Mouse (Mus musculus): ENCODE data around the gene Prpf4b.
"Not testable (repeated sequence)": the region's sequence is repeated elsewhere in the genome, so short reads cannot be mapped to it uniquely, and the experiment has no call there.

Prpf4b gene

DNA sequence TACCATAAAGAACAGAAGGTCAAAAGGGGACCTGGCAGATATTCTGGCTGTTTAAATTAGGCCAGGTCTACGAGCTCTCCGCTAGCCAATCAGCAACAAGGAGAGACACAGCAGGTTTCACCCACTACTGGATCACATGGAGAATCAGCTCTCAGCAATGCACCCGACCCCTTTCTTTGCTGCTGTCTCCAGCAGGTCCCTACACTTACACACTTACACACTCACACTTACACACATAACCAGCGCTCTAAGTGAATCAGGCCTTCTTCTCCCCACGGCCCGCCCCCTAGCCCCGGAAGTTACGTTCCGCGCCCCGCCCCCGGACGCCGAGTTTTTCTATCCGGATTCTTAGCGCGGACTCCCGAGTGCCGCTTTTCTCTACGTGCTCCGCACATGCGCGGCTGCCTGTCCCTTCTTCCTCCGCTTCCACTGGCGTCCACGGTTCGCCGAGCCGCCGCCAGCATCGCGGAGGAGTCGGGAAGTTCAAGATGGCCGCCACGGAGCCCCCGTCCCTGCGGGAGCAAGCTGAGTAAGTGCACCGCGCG, at the start of gene Prpf4b:
Gene Prpf4b, plus strand, starts transcription at position 137 of the 545 bp plus-strand sequence.
- DNase-seq = peak; percentile 94 to 95

DNA sequence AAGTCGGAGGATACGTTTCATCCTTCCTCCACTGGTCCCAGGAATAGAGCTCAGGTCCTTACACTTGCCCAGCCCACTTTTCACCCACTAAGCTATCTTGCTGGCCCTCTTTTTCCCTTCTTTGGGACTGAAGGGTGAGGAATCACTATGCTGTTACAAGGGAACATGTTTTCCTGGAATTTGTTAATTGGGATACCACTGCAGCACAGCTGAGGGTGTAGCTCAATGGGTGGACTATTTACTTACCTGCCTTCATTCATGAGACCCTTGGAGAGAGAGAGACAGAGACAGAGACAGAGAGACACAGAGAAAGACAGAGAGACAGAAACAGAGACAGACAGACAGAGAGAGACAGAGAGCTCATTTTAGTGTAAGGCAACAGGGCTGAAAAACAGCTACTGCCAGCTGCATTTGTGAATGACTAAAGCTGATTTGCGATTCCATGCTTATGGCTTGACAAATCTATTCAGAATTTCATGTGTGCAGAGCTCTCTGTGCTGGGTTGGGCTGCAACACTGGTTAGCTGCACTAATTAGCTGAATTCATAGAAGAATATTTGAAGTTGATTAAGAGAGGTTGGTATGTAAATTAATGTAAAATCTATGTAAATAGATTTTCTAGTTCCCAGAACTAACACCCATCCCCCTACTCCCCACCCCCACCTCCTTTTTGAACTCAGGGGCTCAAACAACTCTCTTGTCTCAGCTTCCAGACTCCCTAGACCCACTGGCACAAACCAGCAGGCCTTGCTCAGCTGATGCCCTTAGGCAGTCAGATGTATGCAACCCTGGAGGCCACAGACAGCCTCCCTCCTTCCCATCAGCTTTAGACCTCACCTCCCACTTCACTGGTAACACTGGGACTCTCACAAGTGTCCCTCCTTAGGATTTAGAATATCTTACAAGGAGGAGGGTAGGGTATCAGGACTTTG, 48.1 kb upstream of the Prpf4b start:
- no peak for DNase-seq

DNA sequence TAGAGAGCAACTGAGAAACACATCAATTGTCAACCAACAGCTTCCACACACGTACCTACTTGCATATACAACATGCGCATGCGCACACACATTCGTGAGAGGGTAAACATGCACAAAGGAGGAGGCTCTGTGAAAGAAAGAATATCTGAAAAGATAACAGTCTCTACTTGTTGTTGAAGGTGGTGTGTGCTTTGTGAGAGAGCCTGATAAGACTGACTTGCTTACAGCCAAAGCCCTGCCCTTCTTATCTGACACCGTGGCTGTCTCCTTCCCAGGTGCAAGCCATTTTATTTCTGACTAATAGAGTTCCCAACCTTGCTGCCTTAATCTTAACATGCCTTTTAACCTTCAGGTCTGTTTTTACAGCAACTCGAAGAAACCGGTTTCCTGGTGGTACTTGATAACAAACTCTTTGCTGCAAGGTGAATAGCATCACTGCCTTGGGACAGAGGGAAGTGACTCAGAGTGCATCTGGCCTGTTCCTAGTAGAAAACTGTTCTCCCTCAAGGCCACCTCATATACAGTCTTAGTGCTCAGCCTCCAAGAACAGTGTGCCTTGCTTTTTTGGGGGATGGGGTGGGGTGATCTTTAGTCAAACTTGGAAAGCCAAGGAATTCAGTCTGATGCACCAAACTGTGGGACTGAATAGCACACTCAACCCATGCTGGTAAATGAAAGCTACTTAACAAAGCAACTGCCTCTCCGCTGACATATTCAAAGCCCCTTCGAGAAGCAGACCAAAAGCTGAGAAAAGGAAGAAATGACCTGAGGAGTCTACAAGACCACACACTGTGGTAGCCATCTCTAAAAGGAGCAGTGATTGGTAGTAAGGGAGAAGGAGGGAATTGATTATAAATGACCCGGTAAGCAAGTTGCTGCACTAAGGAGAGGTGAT, 46.9 kb upstream of the Prpf4b start:
- no peak for DNase-seq

DNA sequence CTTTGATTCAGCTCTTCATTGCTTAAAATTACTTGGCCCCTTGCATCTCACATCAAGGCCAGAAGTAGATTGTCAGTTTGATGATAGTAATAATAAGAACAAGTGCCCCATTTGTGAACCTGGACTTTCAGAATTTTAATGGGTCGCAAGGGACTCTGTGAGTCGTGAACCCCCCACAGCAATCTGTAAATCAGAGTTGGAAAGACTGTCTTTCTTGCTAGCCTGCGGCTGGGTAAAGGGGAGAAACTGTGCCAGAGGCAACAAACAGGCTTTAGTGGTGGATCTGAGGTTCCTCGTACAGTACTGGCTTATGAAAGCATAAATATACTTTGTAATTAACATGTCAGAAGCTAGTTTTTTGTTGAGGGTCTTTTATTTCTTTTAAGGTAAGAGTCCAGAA, 32.3 kb upstream of the Prpf4b start:
- DNase-seq = no peak

DNA sequence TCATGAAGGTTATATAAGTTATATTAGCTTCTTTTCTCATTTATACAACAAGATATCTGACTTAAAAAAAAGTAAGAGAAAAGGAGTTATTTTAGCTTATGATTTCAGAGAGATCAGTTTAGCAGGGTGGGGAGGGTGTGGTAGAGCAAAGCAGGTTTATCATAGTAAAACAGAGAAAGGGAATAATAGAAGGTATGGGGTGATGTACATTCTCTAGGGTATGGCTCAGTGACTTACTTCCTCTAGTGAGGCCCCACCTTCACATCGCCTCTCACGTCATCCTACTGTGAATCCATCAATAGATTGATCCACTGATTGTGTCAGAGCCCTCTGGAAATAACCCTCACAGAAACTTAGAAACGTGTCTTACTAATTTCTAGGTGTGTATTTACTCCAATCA, 24.3 kb upstream of the Prpf4b start:
- DNase-seq = no peak

DNA sequence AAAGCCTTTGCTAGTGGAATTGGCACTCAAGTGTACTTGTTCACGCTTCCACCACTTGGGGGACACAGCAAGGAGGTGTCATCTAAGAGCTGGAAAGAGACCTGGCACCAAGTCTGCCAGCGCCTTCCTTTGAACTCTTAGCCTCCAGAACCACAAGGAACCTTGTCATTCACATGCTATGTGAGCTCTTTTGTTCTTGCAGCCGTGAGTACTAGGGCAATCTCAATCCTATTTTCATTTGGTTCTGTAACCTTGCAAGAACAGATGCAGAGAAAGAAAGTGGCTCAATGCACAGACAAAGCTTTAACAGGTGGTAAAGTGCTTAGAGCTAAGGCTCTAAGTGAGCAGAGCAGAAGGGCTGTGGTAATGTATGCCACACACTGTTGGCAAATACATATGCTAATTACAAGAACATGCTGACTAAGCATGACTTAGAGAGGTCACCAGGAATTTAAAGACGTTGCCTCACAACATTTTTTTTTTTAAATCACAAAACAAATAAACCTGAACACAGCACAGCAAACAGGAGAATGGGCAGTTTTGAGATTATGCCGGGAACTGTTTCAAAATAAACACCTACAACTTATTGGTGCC, 23.8 kb upstream of the Prpf4b start:
- DNase-seq = no peak

DNA sequence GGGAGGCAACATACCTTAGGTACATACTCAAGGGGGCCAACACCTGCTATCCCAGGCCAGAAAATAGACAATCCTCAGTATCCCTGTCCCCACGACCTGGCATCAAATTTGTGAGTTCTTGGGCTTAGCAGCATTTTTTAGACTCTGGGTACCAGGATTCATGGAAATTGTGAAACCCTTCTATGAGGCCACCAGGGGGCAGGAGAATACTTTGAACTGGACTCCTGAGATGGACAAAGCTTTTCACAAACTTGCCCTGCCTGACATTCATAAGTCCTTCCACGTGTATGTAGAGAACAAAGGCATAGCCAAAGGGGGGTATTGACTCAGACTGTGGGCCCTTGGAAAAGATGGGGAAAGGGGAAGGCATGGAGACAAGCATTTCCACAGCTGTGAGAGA, 17.6 kb upstream of the Prpf4b start:
- DNase-seq = peak in 1 of 2 experiments; percentile 13

DNA sequence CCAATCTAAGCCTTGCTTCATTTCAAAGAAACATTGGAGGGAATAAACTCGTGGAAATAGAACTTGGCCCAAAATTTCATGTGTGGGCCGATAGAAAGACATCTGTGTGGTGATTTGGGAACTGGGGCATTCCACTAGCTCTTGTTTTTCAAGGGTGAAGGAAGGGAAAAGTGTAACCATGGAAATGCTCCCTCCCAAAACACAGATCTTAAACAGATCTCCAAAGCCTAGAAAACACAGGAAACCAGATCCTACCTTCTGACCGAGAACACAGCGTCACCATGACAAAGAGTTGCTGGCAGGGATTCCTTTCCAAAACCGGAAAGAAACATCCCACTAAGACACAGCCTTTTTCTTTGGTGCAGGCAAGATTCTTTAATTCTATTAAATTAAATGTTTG, 15.7 kb upstream of the Prpf4b start:
- DNase-seq = no peak

DNA sequence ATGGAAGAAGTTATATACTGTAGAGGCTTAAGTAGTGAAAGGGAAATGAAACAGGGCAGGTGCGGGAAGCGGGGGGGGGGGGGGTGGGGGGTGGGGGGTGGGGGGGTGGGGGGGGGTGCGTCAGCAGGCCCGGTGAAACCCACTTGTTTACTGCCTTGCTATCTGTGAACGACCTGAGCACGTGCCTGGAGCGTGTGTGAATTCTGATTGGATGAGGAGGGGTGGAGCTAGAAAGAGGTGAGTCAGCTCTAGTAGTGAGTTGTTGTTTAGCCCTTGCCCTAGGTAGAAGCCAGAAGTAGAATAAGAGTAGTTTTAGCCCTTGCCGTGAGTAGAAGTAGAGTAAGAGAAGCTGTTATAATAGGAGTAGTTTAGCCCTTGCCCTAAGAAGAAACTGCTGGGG, 13.9 kb upstream of the Prpf4b start:
- not testable (repeated sequence) for DNase-seq

DNA sequence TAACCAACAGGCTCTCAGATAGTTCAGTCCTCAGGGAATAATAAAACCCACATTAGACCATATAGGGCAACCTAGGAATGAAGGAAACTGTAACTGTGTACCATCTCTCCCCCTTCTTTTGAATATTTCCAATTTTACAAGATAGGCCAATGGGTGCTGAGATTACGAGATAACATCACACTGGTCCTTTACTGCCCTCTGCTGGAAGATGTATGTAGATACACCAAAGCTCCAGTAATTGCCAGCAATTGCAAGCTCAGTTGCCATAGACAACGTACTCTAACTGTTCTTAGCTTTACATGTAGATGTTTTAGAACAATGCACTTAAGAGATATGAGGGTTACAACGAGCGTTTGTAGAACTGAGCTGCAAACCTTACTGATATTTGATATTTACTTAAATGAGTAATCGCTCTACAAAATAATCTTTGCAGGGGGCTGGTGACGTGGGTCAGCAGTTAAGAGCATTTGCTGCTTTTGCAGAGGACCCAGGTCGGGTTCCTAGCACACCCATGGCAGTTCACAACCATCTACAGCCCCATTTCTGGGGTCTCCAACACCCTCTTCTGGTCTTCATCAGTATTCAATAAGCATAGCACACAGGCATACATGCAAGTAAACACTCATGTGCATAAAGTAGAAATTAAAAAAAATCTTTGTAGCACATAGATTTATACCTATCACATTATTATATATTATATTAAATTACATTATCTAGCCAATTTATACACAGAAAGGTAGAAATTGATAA, 10.5 kb upstream of the Prpf4b start:
- peak in 1 of 2 experiments; percentile 43 for DNase-seq

DNA sequence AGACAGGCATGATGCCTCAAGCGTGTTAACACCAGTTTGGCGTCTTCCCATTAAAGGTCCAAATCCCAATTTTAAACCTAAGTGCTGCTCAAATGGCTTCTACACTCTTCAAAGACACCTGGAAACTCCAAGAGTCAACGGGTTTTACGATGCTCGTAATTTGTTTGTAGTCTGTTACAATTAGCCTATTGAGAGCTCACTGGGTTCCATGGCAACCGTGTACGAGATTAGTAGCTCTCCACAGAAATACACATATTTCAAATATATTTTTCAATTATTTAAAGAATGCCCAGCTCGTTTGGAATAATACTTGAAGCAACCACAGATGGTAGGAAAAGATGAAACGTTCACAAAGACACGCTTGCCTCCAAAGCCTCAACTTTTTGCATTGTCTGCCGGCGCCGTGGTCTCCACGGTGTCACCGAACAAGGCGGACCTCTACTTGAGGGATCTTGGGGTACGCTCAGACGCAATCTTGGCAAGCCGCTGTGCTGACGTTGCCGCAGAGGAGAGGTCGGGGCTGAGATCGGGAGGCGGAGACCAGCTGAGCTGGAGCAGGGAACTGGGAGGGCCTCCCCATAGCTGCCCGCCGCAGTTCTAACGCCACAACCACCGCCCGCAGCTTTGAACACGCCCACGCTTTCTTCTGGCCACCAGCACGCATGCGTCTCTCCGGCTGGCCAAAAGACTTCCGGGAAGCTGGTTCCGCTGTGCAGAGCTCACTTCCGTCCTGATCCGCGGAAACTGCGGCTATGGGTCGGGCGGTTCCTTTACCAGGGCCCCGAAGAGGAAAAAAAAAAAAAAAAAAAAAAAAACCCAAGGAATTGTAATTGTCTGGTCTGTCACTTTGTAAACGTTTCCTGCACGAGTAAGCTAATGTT, 1.1 kb upstream of the Prpf4b start:
- peak; percentile 92 to 94 for DNase-seq

DNA sequence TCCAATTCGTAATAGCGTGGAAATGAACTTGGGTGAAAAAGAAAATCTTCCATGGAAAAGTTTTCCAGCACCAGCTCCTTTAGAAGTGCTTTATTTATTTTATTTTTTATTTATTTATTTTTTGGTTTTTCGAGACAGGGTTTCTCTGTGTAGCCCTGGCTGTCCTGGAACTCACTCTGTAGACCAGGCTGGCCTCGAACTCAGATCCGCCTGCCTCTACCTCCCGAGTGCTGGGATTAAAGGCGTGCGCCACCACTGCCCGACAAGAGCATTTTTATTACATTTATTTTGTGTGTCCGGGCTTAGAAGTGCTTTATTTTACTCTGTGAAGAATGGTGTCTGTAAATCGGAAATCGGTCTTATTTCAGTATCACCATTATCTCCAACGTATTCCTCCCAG, 366 bp upstream of the Prpf4b start:
- DNase-seq = peak; percentile 20 to 45

DNA sequence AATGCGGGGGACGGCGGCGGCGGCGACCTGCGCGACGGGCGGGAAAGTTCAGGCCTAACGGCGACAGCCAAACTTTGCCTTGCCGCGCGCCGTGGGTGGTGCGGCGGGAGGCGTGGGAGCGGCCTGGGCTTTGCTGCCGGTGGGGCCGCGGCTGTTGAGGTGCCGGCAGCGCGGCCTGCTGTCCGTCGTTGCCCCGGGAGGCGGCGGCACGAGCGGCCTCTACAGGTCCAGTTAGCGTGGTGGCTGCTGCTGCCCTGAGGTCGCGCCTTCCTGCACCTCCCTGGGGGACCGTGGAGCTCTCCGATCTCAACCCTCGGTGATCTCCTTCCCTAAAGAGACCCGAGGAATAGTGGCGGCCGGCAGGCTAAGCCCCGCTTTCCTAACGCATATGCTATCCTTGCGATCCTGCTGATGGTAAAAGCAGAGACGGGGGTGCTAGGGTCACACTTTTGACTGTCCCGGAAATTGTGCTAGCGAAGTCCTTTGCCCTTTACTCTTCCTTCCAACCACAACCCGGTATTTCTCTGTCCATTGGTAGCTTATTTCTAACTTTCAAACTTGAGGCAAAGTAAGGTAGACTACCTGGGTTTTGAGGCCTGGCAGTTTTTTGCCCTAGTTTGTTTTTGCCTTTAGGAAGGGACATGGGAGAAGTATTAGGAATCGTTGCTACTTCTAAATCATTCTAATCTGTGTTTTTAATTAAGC, 791 bp downstream of the Prpf4b start:
- peak in 1 of 2 experiments; percentile 66 for DNase-seq

DNA sequence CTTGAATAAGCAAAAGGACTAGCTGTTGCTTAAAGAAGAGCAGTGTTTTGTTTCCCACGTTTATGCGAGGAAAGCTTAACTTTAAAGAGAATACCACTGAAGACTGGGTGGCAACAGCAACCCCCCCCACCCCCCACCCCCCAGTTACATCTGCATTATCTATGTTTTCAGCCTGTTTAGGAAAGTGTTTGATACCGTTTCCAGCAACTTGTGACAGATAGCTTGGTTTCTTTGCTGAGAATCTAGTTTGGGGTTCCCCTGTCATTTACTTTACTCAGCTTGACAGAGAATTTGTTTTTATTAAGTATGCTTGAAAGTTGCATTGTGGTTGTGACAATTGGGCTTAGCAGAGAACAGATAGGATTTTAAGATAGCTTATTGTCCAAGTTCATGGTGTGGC, 1.4 kb downstream of the Prpf4b start:
- DNase-seq = no peak

DNA sequence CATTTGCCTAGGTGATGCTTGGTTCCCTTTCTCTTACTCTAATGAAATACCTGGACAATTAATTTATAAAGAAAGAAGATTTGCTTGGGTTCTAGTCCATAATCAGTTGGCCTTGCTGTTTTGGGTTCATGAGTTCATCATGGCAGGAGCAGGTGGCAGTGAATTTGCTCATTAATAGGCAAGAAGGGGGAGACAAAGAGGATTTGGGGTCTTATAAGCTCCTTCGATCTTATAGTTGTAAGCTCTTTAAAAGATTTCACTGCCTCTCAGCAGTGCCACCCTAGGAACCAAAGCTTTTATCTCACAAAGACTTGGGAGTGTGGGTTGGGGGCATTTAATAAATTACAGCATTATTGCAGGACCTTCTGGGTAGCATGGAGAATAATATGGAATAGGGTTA, 17.8 kb downstream of the Prpf4b start:
- no peak for DNase-seq

DNA sequence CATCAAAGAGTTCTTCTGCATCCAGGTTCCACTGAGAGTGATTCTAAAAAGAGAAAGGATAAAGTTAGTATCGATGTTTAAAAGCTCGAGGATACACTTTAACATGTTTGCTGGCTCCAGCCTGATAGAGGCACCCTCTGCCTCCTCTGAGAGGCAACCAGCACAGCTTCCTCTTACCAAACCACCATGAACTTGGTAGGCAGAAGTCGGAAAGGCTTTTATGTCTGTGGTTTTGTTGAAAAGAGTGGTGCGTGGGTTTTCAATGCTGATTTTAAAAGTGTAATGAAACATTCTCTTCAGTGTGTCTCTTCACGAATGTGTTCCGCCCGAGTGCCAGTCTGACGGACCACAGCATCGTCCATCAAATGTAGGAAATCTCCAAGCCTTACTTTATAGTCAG, 39.5 kb downstream of the Prpf4b start:
- DNase-seq = no peak

DNA sequence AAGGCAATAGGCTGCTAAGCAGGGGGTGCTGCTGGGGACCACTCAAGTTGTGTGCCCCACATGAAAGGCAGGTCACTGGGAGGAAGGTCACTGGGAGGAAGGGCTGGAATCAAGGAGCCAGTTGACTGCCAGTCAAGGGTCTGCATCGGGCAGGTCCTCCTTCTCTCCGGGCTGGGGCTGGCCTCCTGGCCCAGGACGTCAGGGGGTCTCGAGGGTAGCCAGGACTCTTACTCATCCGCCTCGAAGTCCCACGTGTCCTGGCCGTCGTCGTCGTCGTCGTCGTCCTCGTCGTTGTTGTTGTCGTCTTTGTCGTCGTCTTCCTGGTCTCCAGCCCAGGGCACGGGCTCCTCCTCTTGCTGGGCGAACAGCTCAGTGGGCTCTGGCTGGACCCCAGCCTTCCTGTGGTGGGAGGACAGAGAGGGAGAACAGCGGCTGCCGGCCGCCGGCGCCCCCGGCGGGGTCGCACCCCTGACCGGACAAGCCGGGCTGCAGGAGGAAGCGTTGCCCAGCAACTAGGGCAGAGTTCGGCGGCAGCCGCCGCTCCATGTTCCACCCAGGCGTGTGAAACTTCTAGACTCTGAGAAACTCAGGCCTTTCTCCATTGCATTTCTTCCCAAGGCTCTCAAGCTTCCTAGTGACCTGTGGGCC, 41.5 kb downstream of the Prpf4b start:
- DNase-seq = no peak

DNA sequence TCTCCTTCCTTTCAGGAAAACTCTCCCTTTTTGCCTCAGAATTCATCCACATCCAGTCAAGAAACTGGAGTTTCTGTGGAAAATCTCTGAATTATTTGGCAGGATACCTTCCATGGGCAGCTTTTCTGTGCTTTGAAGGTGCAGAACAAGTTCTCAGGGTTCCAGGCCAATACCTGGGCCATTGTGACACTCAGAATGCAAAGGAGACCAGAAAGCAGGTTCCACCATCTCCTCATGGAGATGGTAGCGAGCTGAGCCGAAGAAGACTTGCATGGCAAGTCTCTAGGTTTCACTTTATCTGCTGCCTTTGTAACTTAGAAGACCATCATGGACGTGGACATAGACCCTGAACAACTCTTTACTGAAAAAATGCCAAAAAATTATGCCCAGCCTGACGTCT, 49.1 kb downstream of the Prpf4b start, which contains the start of the genes Fam217a and 4933417A18Rik:
Gene Fam217a, minus strand, starts transcription at position 101 of the 400 bp plus-strand sequence.
Gene 4933417A18Rik, plus strand, starts transcription at position 200 of the 400 bp plus-strand sequence.
- DNase-seq = no peak

DNA sequence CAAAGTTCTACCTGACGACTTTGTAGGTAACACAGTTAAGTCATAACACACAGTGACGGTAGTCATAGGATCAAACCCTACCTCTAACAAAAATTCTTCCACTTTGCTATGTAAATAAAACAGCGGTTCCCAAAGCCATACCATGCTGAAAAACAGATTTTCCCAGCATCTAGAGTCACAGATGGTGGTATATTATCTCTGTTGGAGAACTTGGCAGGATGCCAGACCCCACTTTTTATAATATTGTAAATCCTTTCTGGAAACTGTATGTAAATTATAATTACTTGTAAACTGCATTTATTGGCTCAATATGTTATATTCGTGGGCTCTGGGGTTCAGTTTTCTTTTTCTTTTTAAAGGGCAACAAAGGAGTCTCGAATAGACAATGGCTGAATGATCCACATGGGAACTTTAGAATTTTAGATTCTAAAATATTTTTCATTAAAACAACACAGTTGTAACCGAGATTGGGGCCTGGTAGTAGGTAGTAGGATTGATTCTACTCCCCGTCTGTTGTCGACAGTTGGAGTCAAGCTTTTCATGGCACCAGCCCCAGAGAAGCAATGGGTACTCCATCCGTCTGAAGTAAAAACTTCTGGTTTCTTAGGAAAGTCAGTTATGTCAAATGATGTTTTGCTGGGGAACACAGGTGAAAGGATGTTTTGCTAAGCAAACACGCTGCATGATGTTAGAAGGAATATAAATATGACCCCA, 60.0 kb downstream of the Prpf4b start:
- DNase-seq = no peak

All from cerebellum, postnatal 36 days (tissue).